Mouse (Mus musculus) A20 (cell line): ENCODE results near the gene Kxd1.
A peak's percentile ranks its signal among the peaks of the same experiment; 100 is the strongest.

Source experiments
- DNase-seq: peaks from one replicate; pipeline ENCODE4 v3.0.0-alpha.2; 2011; ENCODE audit warnings: low read depth, low spot score

The Kxd1 gene

DNA sequence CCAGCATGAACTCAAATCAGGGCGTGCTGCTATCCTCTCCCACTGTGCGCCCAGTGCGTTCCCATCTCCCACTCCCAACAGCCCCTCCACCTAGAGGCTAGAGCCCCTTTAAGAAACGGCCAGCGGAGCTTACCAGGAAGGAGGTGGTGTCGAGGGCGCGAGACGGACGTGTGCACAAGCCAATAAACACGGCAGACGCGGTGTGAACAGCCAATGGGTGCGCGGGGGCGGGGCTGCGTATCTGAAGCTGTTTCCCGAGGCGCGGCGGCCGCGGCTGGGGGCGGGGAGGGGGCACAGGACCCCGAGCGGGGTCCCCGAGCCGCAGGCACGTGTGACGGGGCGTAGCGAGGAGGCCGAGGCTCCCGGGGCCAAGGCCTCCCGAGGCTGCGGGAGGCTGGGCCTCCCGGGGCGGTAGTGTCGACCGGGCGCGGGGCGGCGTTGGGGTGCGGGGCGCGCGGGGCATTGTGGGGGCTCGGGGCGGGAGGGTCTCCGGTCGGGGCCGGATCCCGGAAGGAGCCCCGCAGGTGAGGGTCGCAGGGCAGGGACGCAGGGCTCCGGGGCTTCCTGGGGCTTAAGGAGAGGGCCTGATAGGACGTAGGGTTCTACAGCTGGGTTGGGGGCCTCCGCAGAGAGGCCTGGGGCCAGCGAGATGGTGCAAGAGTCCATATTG, at the start of gene Kxd1, which contains the start of gene Fkbp8:
TSS of gene Kxd1 (minus strand) at position 445 of the 670 bp plus-strand sequence.
TSS of gene Fkbp8 (plus strand) at position 213 of the 670 bp plus-strand sequence.
- DNase-seq, result peak; percentile 96

DNA sequence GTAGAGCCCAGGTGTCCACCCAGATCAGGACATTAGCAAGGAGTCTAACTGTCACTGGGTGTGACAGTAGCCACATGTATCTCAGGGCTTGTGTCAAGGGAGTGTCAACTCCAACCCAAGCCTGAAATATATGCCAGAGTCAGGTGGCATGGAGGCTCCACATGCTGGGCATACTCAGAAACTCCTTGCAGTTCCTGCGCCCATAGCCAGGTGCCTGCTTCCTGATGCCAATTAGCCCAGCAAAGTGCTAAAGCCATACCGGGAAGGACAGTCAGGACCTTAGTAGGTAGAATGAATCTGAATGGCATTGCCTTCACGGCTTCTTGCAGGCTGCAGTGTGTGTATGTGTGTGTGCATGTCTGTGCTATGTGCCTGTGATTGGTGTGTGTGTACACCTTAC, 49.5 kb upstream of the Kxd1 start:
- no peak for DNase-seq

DNA sequence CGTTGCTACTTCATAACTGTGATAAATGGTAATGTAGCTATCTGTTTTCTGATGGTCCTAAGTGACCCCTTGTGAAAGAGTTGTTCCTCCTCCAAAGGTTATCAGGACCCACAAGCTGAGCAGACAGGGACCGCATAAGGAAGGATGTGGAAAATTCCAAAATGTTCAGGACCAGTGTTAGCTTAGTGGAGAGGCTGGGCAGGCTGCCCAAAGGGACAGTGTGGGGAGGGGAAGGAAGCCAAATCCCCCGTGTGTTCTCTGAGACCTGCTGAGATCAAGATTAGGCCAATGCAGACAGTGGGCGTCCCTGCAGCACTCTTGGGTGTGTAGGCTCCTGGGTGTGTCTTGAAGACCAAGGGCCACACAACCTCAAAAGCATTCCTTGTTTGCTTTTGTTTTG, 47.2 kb upstream of the Kxd1 start:
- no peak for DNase-seq

DNA sequence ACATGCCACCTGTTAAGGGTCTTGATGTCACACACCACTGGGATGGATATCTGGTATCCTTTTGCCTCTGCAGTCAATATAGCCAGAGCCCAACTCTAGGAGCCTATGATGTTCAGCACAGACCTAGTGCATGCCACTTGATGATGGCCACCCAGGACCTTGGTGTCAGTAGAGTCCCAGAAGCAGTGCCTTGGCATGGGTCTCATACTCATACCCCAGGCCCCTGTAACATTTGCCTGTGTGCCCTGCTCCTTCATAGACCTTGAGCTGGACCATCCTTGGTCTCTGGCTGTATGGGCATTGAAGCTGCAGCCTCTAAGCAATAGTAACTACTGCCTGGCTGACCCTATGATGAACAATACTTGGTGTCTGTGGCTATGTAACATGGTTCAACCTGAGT, 46.5 kb upstream of the Kxd1 start:
- no peak for DNase-seq

DNA sequence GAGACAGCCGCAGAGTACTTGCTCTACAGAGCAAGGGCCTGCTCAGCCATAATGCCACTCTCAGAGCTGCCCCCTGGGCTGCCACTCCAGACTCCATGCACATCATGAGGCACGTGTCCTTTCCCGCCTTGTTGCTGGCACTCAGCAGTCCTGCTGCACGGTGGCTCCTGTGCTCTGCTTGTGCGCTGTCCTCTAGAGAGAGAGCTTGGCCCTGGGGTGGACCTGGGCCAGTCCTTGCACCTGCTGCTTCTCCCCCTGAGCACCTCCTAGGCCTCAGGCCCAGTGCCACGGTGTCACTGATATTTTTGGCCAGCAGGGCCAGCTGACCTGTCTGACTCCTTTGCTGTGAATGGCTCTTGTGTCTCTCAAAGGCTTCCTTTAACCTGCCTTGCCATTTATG, 43.2 kb upstream of the Kxd1 start:
- DNase-seq, result no peak

DNA sequence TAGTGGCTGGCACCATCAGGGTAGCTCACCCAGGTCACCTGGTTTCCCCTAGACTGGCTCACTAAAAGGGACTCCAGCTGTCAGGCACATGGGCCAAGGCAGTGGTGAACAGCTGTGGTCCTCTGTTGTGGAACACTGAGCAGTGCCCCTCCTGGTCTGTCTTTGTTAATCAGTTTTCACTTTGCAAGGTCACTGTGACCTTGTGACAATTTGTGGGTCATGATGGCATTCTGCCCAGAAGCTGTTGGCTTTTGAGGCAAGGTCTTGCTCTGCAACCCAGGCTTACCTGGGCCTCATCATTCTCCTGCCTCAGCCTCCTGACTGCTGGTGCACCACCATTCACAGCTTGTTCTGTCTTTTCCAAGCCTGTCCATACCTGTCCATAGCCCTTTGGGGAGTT, 42.6 kb upstream of the Kxd1 start:
- DNase-seq, result no peak

DNA sequence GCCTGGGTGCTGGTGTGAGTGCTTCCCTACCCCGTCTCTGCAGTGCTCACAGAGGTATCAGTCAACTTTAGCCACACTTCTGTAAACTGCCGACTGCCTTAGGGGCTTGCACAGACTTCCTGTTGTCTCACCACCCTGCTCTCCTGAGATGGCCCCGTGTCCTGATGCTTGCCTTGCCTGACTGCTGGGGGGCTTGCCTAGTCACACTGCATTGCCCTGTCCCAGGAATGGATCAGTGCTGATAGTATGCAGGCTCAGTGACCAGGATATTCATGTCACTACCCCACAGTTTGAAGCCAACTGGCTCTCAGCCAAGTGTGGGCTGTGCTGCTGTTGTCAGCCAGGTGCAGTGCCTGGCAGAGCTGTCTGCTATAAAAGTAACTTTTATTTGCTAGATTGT, 37.8 kb upstream of the Kxd1 start:
- DNase-seq, result peak; percentile 85

DNA sequence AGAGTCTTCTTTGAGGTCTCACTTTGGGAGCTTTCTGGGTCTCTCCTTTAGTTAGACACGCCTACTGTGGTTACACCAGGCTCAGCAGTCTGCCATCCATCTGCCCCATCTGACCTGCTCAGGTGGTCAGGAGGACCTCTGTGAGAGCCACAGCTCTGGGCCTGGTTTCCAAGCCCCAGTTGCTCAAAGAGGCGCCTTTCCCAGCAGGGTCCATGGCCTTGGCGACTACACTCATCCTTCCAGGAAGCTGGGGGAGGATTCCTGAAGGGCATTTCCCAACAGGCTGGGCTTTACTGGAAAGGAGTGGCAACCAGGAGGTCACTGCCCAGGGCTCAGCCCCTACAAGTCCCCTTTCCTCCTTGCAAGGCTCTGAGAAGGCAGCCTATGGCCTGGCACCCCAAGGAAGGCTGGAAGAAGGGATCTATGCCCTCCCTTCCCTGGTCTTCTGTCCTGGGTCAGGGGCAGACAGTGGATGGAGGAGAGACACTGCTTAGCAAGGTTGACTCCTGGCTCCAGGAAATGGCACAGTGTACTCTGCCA, 37.0 kb upstream of the Kxd1 start:
- no peak for DNase-seq

DNA sequence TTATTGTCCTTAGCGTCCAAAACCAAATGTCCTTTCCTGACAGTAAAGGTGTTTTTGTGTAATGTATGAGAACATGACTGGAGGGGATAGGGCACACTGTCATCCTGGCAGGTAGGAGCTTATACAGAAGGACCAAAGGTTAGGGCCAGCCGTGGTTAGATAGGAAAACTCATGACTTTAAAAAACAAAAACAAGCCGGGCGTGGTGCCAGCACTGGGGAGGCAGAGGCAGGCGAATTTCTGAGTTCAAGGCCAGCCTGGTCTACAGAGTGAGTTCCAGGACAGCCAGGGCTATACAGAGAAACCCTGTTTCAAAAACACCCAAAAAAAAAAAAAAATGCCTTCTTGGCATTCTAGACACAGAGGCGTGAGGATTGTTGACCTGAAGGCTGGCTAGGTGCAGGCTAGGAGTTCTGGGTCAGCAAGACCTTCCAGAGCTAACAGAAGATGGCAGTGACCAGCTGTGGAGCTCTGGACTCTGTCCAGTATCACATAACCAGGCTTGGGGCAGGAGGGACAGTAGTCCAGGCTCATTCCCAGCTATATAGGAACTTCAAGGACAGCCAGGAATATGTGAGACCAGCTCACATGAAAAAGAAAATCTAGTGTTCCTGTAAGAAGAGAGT, 36.1 kb upstream of the Kxd1 start:
- DNase-seq, result no peak

DNA sequence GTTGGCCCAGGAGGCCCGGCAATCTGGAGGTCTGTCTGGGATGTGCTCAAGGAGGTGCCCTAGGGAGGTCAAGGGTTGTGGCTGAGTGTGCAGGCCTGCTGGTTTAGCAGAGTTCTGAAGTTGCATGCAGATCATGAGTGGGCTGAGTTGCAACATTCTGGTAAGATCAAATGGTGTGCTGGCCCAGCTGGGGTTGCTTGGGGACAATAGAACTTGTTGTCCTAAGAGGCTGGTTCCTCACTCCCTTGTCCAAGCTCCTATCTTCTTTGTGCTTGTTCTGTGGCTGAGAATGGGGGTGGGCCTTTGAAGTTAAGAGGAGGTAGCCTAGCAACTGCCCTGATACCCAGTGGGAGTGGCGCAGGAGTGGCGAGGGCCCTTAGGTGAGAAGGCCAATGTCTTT, 35.0 kb upstream of the Kxd1 start:
- no peak for DNase-seq

DNA sequence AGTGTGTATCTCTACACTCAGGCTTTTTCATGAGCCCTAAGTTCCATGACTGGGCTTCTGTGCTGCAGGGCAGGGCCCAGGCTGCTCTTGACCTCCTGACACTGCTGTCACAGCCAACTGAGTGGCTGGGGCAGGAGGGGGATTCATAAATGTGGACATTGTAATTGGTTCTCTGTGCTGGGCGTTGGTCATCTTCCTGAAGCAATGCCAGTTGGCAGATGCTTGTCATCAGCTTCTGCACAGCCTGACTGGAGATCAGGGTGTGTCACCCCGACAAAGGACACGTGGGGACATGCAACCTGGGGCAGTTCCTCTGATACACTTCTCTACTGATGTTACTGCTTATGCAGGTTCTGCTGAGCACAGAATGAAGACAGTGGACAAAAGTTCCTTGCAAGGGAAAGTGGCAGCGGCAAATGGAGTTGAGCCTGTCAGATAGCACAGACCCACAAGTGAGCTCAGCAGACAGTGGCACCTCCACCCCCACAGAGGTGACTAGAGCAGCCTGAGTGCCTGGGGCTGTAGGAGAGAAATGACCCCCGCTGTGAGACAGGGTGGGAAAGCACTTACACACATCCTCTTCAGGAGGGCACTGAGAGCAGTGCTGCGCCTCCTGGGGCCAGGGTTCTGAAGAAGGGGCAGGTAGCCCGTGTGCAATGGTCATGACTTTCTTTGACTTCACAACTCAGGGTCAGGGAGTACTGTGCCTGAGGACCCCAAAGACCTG, 34.2 kb upstream of the Kxd1 start:
- DNase-seq, result no peak

DNA sequence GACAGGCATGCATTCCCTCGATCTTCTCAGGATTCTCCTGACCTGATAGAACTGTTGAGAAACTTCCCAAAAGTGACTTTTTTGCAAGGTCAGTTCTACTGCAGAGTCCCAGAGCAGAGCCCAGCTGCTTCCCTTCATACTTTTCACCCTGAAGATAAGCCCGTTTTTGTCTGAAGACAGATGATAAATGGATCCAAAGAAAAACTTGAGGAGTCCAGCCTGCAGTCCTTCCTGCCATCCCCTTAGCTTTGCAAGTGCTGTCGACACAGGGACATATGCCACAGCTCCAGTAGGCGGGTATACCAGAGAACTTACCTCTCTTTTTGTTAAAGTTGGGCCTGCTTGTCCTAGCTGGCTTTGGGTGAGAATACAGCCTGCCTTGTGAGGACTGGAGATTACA, 33.6 kb upstream of the Kxd1 start:
- DNase-seq, result no peak

DNA sequence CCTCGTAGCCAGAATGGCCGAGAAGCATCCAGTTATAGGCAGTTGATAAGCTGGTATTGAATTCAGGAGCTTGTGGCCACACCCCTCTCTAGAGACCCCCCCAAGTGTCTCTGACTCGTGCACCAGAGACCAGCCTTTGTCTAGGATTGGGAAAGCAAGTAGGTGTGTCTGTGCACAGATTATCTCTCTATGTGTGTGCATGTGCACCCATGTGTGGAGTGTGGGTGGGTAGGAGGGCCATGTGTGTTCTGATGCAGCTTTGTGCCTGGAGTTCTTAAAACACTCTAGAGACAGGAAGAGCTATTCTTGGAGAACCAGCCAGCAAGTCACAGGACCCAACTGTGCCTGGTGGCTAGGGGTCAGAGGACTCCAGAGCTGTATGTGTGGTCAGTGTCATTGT, 32.8 kb upstream of the Kxd1 start:
- no peak for DNase-seq

DNA sequence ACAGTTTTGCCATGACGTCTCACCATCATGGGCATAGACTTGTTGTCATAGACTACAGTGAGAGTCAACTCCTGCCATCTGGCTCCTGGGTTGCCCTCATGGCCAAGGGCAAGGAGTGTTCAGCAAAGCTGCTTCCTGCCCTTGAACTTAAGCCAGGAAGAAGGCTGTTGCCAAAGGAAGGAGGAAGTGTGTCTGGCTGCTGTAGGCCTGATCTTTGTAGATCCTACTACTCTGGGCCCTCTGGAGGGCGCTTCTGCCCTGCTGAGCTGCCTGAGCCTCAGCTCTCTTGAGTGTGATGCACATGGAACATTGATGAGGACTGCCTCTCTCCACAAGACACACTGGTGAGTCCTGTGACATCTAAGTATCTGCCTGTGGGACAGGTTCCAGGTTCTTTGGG, 32.3 kb upstream of the Kxd1 start:
- DNase-seq, result peak; percentile 68

DNA sequence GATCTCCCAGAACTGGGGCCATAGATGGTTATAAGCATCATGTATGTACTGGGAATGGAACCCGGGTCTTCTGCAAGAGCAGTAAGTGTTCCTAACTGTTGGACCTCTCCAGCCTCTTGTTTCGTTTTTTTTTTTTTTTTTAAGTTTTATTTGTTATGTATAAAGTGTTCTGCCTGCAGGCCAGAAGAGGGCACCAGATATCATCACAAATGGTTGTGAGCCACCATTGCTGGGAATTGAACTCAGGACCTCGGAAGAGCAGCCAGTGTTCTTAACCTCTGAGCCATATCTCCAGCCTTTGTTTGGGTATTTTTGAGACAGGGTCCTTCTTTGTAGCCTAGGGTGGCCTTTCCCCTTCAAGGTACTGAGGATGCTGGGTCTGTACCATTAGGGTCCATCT, 31.2 kb upstream of the Kxd1 start:
- peak; percentile 48 for DNase-seq

DNA sequence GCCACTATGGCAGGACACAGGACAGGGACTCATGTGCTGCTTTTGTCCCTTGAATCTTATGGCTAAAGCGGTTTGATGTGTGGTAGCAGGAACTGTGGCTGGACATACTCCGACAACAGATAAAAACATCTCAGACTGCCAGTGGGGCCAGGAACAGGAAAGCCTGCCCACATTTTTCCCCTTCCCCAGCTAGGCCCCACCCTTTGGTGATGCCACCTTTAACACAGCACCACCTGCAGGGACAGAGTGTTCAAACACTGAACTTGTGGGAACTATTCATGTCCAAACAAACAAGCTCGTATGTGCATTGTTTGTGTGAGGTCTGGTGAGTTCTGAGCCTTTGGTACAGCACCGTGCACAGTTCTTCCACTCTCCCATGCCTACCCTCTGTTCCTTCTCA, 30.6 kb upstream of the Kxd1 start:
- peak; percentile 58 for DNase-seq

DNA sequence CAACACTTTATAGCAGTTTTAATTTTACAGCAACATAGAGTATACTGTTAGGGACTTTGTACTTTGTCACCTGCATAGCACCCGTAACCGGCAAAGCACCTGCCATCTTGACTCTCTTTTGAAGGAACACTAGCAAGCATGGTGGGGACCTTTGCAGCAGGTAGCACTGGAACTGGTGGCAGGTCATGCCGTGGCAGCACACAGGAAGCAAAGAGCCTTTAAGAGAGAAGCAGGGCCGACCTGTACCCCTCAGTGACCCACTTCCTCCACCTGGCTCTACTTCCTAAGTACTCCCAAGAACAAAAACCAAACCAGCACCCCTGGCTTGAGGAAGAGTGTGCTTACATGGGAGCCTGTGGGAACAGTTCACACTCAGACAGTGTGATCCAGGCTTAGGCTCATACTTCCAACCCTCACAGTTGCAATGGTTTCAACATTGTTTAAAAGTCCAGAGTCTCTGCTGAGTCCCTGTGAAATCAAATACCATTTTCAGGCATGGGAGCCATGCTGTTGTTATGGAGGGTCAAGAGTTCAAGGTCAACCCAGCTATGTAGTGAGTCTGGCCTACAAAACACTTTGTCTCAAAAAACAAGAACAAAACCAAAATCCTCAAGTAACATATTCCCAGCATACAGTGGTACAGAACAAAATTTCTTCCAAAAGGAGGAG, 27.5 kb upstream of the Kxd1 start:
- DNase-seq, result no peak

DNA sequence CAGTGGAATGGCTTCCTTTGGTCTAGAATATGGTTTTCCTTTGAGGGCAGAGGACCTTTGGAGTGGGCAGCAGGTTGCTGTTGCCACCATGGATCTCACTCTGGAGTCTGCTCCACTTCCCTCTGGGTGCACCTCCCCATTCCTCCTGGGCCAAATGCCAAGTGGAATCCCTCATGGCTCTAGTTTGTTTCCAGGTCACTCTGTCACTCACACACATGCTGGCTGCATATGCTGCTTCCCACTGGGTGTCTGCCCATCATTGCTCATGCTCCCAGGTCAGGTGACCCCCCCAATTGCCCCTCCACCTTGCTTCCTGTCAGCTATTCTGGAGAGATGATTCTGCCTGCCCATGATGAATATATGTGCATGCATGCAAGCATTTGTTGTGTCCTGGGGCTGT, 26.0 kb upstream of the Kxd1 start:
- no peak for DNase-seq

DNA sequence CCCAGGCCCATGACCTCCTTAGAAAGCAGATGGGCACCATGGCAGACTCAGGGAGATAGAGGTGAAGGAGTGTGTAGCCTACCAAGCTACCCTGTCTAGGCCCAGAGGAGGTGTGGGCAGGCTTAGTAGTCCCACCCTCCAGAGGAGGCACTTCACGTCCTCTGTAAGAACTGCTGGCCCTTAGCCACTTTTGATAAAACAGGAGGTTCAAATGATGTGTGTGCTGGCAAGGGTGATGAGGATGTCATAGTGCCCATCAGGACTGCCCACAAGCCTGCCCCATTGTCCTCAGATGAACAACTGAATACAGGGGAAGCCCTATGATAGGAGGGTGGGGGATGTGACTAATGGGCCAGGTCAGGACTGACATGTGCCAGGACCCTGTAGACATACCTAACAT, 25.1 kb upstream of the Kxd1 start:
- DNase-seq, result no peak

DNA sequence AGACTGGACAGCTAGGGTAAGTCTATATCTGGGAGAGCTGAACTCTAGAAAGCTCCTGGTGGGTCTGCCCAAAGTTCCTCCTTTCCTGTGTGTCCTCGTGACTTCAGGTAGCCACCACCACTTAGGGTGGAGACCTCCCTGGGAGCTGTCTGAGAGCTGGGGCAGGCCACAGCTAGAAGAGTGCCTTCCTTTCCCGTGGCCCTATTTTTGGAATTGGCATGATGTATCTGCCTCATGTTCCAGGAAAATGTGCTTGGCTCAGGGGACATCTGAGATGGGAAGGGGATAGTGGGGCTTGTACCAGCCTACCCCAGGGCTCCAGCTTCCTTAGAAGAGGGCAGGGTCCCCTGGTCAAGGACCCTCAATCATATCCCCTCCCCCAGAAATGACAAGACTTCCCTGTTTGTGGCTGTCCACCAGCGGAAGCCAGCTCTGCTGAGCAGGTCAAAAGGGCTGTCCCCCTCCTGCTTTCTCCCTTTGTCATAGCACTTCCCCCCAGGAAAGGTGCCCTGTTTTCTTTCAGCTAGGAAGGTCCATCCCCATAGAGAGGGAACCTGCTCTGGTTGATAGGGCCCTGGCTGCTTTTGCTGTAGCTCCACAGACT, 23.9 kb upstream of the Kxd1 start:
- no peak for DNase-seq

DNA sequence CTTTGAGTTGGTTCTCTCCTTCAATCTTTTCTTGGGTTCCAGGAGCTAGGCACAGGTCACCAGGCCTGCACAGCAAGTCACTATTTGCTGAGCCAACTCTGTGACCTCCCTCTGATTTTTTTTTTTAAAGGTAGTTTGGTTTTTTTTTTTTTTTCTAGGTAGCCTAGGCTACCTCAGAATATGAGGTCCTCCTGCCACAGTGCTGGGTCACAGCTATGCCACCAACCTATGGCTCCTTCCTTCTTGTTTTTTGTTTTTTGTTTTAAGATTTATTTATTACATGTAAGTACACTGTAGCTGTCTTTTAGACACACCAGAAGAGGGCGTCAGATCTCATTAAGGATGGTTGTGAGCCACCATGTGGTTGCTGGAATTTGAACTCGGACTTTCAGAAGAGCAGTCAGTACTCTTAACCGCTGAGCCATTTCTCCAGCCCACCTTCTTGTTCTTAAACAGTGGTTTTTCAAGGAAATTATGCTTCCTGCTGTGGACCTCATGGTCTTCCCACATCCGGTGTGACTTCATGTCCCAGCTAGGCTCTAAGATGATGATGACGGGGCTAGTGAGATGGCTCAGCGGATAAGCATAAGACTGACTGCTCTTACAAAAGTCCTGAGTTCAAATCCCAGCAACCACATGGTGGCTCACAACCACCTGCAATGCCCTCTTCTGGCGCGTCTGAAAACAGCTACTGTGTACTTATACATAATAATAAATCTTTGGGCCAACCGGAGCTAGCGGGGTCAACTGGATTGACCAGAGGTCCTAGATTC, 21.8 kb upstream of the Kxd1 start:
- DNase-seq, result no peak
